Mouse (Mus musculus) hindbrain, embryonic 11.5 days (tissue): ENCODE data around the gene Rabgap1l. TPM values are rescaled to one million over a fixed set of nuclear protein-coding genes. Genes with fewer than 3 reads are reported as not detected.
A peak's percentile ranks its signal among the peaks of the same experiment; 100 is the strongest.

ENCODE experiments used
- ATAC-seq: fragments of 200-750 bp; cut with Nextera tagmentation; 2 replicates; pipeline ENCODE4 v1.8.0; 2017; ENCODE audit warnings: mild to moderate bottlenecking, moderate TSS enrichment, moderate library complexity; ENCODE audit not compliant: low FRiP score
- DNase-seq: peaks from one replicate; pipeline ENCODE4 v3.0.0-alpha.2; 2015; ENCODE audit warnings: low spot score
- H3K27ac ChIP-seq: fragments of 300-500 bp; sonication (generic); 2 replicates; pipeline ENCODE4 v1.5.1; 2014; ENCODE audit warnings: mild to moderate bottlenecking, low read depth, low read length
- H3K27me3 ChIP-seq: fragments of 300-500 bp; sonication (generic); 2 replicates; pipeline ENCODE4 v1.6.1; 2014; ENCODE audit warnings: mild to moderate bottlenecking, low read length, moderate library complexity, mixed read lengths; ENCODE audit not compliant: control insufficient read depth, insufficient read depth
- H3K36me3 ChIP-seq: fragments of 300-500 bp; sonication (generic); 2 replicates; pipeline ENCODE4 v1.6.1; 2014; ENCODE audit warnings: mild to moderate bottlenecking, low read length, moderate library complexity, mixed read lengths; ENCODE audit not compliant: control insufficient read depth, insufficient read depth
- H3K4me1 ChIP-seq: fragments of 300-500 bp; sonication (generic); replicated peaks from 2 replicates; pipeline ENCODE4 v1.6.1; 2014; ENCODE audit warnings: low read length, mixed read lengths; ENCODE audit not compliant: control insufficient read depth, insufficient read depth
- H3K4me2 ChIP-seq: fragments of 300-500 bp; sonication (generic); replicated peaks from 2 replicates; pipeline ENCODE4 v1.6.1; 2014; ENCODE audit warnings: mild to moderate bottlenecking, low read depth, low read length
- H3K4me3 ChIP-seq: fragments of 300-500 bp; sonication (generic); 2 replicates; pipeline ENCODE4 v1.5.1; 2014; ENCODE audit warnings: low read depth, low read length
- H3K9ac ChIP-seq: fragments of 300-500 bp; sonication (generic); 2 replicates; pipeline ENCODE4 v1.6.1; 2014; ENCODE audit warnings: low read depth, low read length
- H3K9me3 ChIP-seq: fragments of 300-500 bp; sonication (generic); 2 replicates; pipeline ENCODE4 v1.6.1; 2016; ENCODE audit warnings: low read length; ENCODE audit not compliant: control insufficient read depth
- whole genome bisulfite sequencing: fragments of 180-500 bp; shearing (Covaris S2); extraction: QIAGEN DNeasy Blood & Tissue Kit; methylation state at CpG from one replicate; pipeline ENCODE4 v1.1.7; 2014; 5-methylcytosine and 5-hydroxymethylcytosine counted together
- polyA plus RNA-seq: library from polyadenylated mRNA; unstranded; fragments of >200 nt; fragmentation: Nextera tagmentation; extraction: Ambion mirVana; gene quantifications from 2 replicates; pipeline ENCODE4 v1.2.1, GENCODE M21; 2014

The Rabgap1l gene
- polyA plus RNA-seq, 1 experiment from 2014 or later, result 20.0 TPM

DNA sequence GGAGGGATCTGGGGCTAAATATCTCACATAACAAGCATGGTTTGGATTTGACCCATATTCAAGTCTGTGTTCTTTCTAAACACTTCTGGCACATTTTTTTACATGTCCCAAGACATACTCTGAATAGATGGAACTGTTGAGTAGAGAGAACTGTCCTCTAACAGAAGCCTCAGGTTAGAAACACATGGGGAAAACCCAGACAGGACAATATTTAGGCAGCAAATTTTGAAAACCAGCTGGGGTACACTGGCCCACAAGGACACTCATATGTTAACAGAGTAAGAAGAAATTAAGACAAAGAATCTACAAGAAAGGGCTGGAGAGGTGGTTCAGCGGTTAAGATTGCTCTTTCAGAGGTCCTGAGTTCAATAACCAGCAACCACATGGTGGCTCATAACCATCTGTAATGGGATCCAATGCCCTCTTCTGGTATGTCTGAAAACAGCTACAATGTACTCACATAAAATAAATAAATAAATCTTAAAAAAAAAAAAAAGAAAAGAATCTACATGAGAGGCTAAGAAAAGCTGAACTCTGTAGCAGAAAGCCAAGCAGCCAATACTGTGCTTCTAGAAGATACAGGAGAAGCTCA, 554.1 kb downstream of the Rabgap1l start:
- no peaks in the 10 kb centered on the region for H3K36me3 ChIP-seq
- H3K4me2 ChIP-seq, result no peak overlapping the region
- H3K9ac ChIP-seq, result no peak overlapping the region
- no peak overlapping the region for H3K27ac ChIP-seq
- no peaks in the 10 kb centered on the region for H3K9me3 ChIP-seq
- no peaks in the 10 kb centered on the region for H3K27me3 ChIP-seq
- no peak overlapping the region for H3K4me3 ChIP-seq
- DNase-seq (no peak), ATAC-seq (no peak)
- no peaks in the 10 kb centered on the region for H3K4me1 ChIP-seq
- WGBS, result 86% methylated on average over 1 of the region's 1 CpGs

DNA sequence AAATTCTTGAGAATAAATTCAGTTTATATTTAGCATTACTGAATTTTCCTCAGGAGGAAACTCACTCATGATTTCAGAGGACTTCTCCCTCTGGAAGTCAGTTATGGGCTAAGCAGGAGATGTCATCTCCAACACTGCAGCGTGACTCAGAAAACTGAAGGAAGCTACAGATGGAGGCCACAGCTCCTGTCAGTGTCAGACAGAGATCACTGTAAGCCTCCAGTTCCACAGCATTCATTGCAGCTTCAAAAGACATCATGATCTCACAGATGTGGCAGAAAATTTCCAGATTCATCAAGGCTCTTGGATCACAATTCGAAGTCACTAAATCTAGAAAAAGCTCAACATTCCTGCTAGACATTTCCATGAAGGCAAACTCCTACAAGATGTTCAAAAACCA, 555.0 kb downstream of the Rabgap1l start:
- Histone ChIP-seq H3K4me1 (no peaks in the 10 kb centered on the region), H3K36me3 (no peaks in the 10 kb centered on the region), H3K4me2 (no peak overlapping the region), H3K27ac (no peak overlapping the region), H3K27me3 (no peaks in the 10 kb centered on the region), H3K9ac (no peak overlapping the region), H3K4me3 (no peak overlapping the region), H3K9me3 (no peaks in the 10 kb centered on the region)
- WGBS, result 93% methylated on average over 2 of the region's 2 CpGs
- DNase-seq (no peak), ATAC-seq (no peak)

DNA sequence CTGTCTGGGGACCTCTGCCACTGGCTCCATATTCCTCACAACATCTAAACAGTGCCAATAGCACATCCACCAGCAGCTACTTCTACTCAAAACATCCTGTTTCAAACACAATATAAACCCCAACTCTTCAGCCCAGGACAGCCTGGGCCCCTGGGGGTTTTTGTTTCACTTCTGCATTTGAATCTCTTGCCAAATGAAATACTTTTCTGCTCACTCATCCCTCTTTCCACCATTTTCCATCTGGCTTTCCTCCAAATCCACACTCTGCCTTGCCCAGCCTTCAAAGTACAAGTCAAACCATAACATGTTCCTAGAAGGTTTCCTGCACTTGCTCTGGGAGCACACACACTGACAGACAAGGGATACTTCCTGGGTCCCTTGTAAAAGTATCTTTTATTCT, 559.1 kb downstream of the Rabgap1l start:
- Histone ChIP-seq H3K9me3 (no peaks in the 10 kb centered on the region), H3K36me3 (no peaks in the 10 kb centered on the region), H3K27ac (no peak overlapping the region), H3K4me1 (no peaks in the 10 kb centered on the region), H3K4me2 (no peak overlapping the region), H3K4me3 (no peak overlapping the region), H3K9ac (no peak overlapping the region), H3K27me3 (no peaks in the 10 kb centered on the region)
- DNase-seq (no peak), ATAC-seq (no peak)

DNA sequence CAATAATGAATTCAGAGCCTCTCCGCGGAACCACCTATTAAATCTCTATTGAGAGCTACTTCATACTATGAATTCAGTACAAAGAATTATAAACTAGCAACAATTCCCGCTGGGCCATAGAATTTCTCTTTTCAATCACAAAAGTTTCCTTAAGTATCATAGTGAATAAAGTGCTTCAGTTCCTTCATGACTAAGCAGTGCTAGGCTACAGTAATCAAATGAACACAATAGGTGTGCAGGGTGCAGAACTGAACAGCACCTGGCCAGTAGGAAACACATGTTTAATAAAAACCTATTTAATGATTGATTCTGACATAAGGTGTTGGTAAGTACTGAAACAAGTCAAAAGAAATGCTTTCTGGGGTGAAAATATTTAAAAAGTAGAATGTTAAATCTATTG, 560.9 kb downstream of the Rabgap1l start:
- H3K36me3 ChIP-seq, result no peaks in the 10 kb centered on the region
- no peak overlapping the region for H3K4me2 ChIP-seq
- ATAC-seq, result no peak
- no peak overlapping the region for H3K9ac ChIP-seq
- DNase-seq, result no peak
- no peak overlapping the region for H3K4me3 ChIP-seq
- WGBS, result 85% methylated on average over 3 of the region's 3 CpGs
- H3K27ac ChIP-seq, result no peak overlapping the region
- H3K27me3 ChIP-seq, result no peaks in the 10 kb centered on the region
- H3K9me3 ChIP-seq, result no peaks in the 10 kb centered on the region
- H3K4me1 ChIP-seq, result no peaks in the 10 kb centered on the region

DNA sequence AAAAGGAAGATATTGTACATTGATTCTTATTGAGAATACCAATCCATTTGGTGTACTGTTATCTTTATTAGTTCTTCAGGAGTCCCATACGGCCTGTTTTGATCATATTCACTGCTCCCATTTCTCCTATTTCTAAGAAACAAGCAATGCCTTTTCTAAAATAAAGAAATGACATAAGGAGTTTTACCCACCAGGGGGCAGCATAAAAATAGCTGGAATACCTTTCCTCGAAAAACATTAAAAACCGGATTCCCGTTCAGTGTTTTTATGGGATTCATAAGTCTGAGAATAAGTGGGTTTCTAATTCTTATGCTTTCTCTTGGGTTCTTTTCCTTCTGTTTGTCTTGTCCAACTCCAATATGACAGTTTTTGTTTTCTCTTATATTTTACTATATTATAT, 562.0 kb downstream of the Rabgap1l start:
- H3K9me3 ChIP-seq, result no peaks in the 10 kb centered on the region
- H3K4me1 ChIP-seq, result no peaks in the 10 kb centered on the region
- H3K36me3 ChIP-seq, result no peaks in the 10 kb centered on the region
- no peak overlapping the region for H3K4me2 ChIP-seq
- WGBS, result 71% methylated on average over 4 of the region's 4 CpGs
- no peak overlapping the region for H3K4me3 ChIP-seq
- H3K27me3 ChIP-seq, result no peaks in the 10 kb centered on the region
- no peak overlapping the region for H3K27ac ChIP-seq
- no peak overlapping the region for H3K9ac ChIP-seq
- peak; percentile 72 for DNase-seq
- no peak for ATAC-seq

DNA sequence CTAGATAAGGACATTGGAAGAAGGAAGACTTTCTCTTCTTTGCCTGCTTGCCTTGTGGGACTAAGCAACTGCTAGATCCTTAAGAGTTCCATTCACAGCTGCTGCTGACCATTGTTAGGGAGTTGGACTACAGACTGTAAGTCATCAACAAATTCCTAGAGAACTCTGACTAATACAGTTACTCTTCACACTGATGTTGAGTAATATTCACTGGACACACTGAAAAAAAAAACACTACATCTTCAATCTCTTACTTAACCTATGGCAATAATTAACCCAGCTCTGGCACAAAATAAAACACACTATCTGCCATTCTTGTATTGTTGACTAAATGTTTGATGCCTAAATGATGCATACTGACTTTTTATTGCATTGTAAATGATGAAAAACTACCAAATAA, 565.2 kb downstream of the Rabgap1l start:
- H3K4me3 ChIP-seq, result no peak overlapping the region
- no peak overlapping the region for H3K27ac ChIP-seq
- H3K27me3 ChIP-seq, result no peaks in the 10 kb centered on the region
- H3K4me2 ChIP-seq, result no peak overlapping the region
- no peaks in the 10 kb centered on the region for H3K36me3 ChIP-seq
- DNase-seq (no peak), ATAC-seq (no peak)
- no peaks in the 10 kb centered on the region for H3K4me1 ChIP-seq
- H3K9me3 ChIP-seq, result no peaks in the 10 kb centered on the region
- H3K9ac ChIP-seq, result no peak overlapping the region

DNA sequence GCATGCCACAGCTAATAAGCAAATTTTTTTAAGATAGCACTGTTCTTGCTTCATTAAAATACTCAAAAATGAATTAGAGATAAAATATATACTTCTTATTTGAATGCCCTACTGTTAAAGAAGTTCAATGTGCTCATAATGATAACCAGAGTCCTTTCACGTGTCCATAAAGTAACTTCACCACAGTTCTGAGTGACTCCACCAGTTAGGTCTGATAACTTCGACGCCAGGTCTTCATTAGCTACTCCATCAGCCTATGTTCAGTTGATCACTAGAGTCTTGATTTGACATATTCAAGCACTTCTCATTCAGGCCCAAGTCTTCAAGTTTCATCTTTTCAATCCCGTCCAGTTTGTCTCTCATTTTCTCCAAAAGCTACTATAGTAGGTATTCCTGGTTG, 565.8 kb downstream of the Rabgap1l start:
- WGBS, result 86% methylated on average over 4 of the region's 4 CpGs
- Histone ChIP-seq H3K4me1 (no peaks in the 10 kb centered on the region), H3K4me3 (no peak overlapping the region), H3K9ac (no peak overlapping the region), H3K36me3 (no peaks in the 10 kb centered on the region), H3K27me3 (no peaks in the 10 kb centered on the region), H3K27ac (no peak overlapping the region), H3K4me2 (no peak overlapping the region), H3K9me3 (no peaks in the 10 kb centered on the region)
- ATAC-seq (no peak), DNase-seq (no peak)

DNA sequence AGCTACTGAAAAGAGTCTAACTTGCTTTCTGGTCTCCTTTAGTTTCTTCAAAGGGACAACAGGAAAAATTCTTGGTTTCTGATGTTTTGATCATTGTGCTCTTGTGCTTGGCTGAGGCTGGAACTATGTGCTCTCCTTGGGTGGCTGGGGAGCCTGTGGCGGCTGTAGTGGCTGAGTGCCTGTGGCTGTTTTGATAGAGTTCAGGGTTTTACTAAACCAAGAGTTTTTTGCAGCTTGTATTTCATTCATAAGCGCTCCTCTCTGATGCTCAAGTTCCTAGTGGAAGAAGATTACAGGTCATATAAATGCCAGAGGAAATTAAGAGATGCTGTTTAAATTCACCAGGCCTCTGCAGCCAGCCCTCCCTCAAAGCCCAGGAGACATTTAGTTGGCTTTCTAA, 568.9 kb downstream of the Rabgap1l start:
- Histone ChIP-seq H3K9me3 (no peaks in the 10 kb centered on the region), H3K4me2 (no peak overlapping the region), H3K36me3 (no peaks in the 10 kb centered on the region), H3K9ac (no peak overlapping the region), H3K27ac (no peak overlapping the region), H3K4me1 (no peaks in the 10 kb centered on the region), H3K4me3 (no peak overlapping the region), H3K27me3 (no peaks in the 10 kb centered on the region)
- WGBS, result 83% methylated on average over 2 of the region's 2 CpGs
- no peak for DNase-seq
- no peak for ATAC-seq

DNA sequence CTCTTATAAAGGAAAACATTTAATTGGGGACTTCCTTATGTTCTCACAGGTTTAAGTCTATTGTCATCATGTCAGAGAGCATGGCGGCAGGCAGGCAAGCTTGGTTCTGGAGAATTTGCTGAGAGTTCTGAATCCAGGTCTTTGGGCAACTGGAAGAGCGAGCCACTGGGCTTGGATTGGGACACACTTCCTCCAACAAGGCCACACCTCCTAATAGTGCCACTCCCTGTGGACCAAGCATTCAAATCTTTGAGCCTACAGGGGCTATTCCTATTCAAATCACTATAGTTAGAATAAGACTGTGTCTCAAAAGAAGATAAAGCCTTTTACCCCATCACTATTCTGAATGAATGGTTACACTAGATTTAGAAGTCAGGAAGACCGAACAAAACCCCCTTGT, 575.1 kb downstream of the Rabgap1l start:
- Histone ChIP-seq H3K9me3 (no peaks in the 10 kb centered on the region), H3K4me2 (no peak overlapping the region), H3K27me3 (no peaks in the 10 kb centered on the region), H3K4me3 (no peak overlapping the region), H3K4me1 (no peaks in the 10 kb centered on the region), H3K27ac (no peak overlapping the region), H3K36me3 (no peaks in the 10 kb centered on the region), H3K9ac (no peak overlapping the region)
- 88% methylated on average over 3 of the region's 3 CpGs for WGBS
- ATAC-seq (no peak), DNase-seq (no peak)
